Mouse (Mus musculus) retina, postnatal 1 day (tissue): ENCODE data around the gene Gm10961.
"Not testable (repeated sequence)": the region's sequence is repeated elsewhere in the genome, so short reads cannot be mapped to it uniquely, and the experiment has no call there.

ENCODE experiments used
- DNase-seq: peaks from one replicate; pipeline ENCODE4 v3.0.0-alpha.2; 2012

The Gm10961 gene

GRCm38 (mm10) chr3:107617800-107618199, 13.3 kb upstream of the Gm10961 start:
- DNase-seq, result no peak

GRCm38 (mm10) chr3:107619911-107620310, 11.2 kb upstream of the Gm10961 start:
- DNase-seq, result no peak

- DNase-seq, result no peak
Measured at GRCm38 (mm10) chr3:107621286-107622075, 9.6 kb upstream of the Gm10961 start.

- DNase-seq, result no peak
Measured at GRCm38 (mm10) chr3:107622537-107622936, 8.6 kb upstream of the Gm10961 start.

GRCm38 (mm10) chr3:107624424-107624823, 6.7 kb upstream of the Gm10961 start:
- DNase-seq, result no peak

GRCm38 (mm10) chr3:107625536-107625935, 5.6 kb upstream of the Gm10961 start:
- DNase-seq, result no peak

- no peak for DNase-seq
Measured at GRCm38 (mm10) chr3:107626751-107627150, 4.4 kb upstream of the Gm10961 start.

GRCm38 (mm10) chr3:107627641-107628040, 3.5 kb upstream of the Gm10961 start:
- DNase-seq, result no peak

GRCm38 (mm10) chr3:107628551-107628950, 2.6 kb upstream of the Gm10961 start:
- DNase-seq, result no peak

- DNase-seq, result no peak
Measured at GRCm38 (mm10) chr3:107629411-107629810, 1.7 kb upstream of the Gm10961 start.

- DNase-seq, result peak; percentile 98
Measured at GRCm38 (mm10) chr3:107631523-107631958, 419 bp downstream of the Gm10961 start, which contains the start of gene Strip1. TSS of gene Strip1 (minus strand) at chr3:107631694.

- no peak for DNase-seq
Measured at GRCm38 (mm10) chr3:107632786-107633185, 1.7 kb downstream of the Gm10961 start.

- DNase-seq, result no peak
Measured at GRCm38 (mm10) chr3:107633906-107634305, 2.8 kb downstream of the Gm10961 start.

GRCm38 (mm10) chr3:107635836-107636235, 4.7 kb downstream of the Gm10961 start:
- DNase-seq, result no peak

GRCm38 (mm10) chr3:107636236-107636635, 5.1 kb downstream of the Gm10961 start:
- DNase-seq, result no peak

- peak; percentile 63 for DNase-seq
Measured at GRCm38 (mm10) chr3:107637606-107638172, 6.6 kb downstream of the Gm10961 start.

GRCm38 (mm10) chr3:107646947-107647346, 15.8 kb downstream of the Gm10961 start:
- DNase-seq, result no peak

- DNase-seq, result not testable (repeated sequence)
Measured at GRCm38 (mm10) chr3:107650276-107650675, 19.2 kb downstream of the Gm10961 start.

GRCm38 (mm10) chr3:107652968-107653367, 21.8 kb downstream of the Gm10961 start:
- no peak for DNase-seq

GRCm38 (mm10) chr3:107654861-107655260, 23.7 kb downstream of the Gm10961 start:
- no peak for DNase-seq

- no peak for DNase-seq
Measured at GRCm38 (mm10) chr3:107655491-107655890, 24.4 kb downstream of the Gm10961 start.

- no peak for DNase-seq
Measured at GRCm38 (mm10) chr3:107656151-107656550, 25.0 kb downstream of the Gm10961 start.

GRCm38 (mm10) chr3:107656888-107657287, 25.8 kb downstream of the Gm10961 start:
- no peak for DNase-seq

- DNase-seq, result no peak
Measured at GRCm38 (mm10) chr3:107659000-107659399, 27.9 kb downstream of the Gm10961 start.
